Mouse (Mus musculus): Measurements from ENCODE around the gene Slc19a2. TPM values are rescaled to one million over a fixed set of nuclear protein-coding genes. Genes with fewer than 3 reads are reported as not detected.

The Slc19a2 gene
- 18.2 TPM for polyA plus RNA-seq (2014; fragmentation: Illumina TruSeq; extraction: RNeasy Lipid Tissue Mini Kit (QIAGEN cat#74804); ENCODE audit: low read depth, low replicate concordance)

GRCm38 (mm10) chr1:164248465-164249331 lies at the start of gene Slc19a2:
TSS of gene Slc19a2 (plus strand) at chr1:164249046.

GRCm38 (mm10) chr1:164275455-164275954 lies 26.7 kb downstream of the Slc19a2 start, which contains the start of gene Ccdc181:
TSS of gene Ccdc181 (plus strand) at chr1:164275585.

GRCm38 (mm10) chr1:164303821-164304220 lies 55.0 kb downstream of the Slc19a2 start, which contains the start of gene Nme7:
TSS of gene Nme7 (plus strand) at chr1:164304121.

GRCm38 (mm10) chr1:164307124-164307751 lies 58.4 kb downstream of the Slc19a2 start, which contains the start of gene Blzf1:
TSS of gene Blzf1 (minus strand) at chr1:164307489.

Other genes starting within 250 kb of the Slc19a2 start
- gene Sele, start 200.8 kb upstream of the Slc19a2 start, polyA plus RNA-seq (2014; fragmentation: Illumina TruSeq; extraction: RNeasy Lipid Tissue Mini Kit (QIAGEN cat#74804); ENCODE audit: low read depth, low replicate concordance) = not detected
- gene Sell, start 187.1 kb upstream of the Slc19a2 start, polyA plus RNA-seq (2014; fragmentation: Illumina TruSeq; extraction: RNeasy Lipid Tissue Mini Kit (QIAGEN cat#74804); ENCODE audit: low read depth, low replicate concordance) = 21.8 TPM
- 3.8 TPM for gene Selp, start 133.8 kb upstream of the Slc19a2 start, polyA plus RNA-seq (2014; fragmentation: Illumina TruSeq; extraction: RNeasy Lipid Tissue Mini Kit (QIAGEN cat#74804); ENCODE audit: low read depth, low replicate concordance)
- 3.7 TPM for gene F5, start 97.2 kb upstream of the Slc19a2 start, polyA plus RNA-seq (2014; fragmentation: Illumina TruSeq; extraction: RNeasy Lipid Tissue Mini Kit (QIAGEN cat#74804); ENCODE audit: low read depth, low replicate concordance)
- gene Ccdc181, start 26.5 kb downstream of the Slc19a2 start, polyA plus RNA-seq (2014; fragmentation: Illumina TruSeq; extraction: RNeasy Lipid Tissue Mini Kit (QIAGEN cat#74804); ENCODE audit: low read depth, low replicate concordance) = 30.1 TPM
- 14.4 TPM for gene Nme7, start 55.1 kb downstream of the Slc19a2 start, polyA plus RNA-seq (2014; fragmentation: Illumina TruSeq; extraction: RNeasy Lipid Tissue Mini Kit (QIAGEN cat#74804); ENCODE audit: low read depth, low replicate concordance)
- 37.6 TPM for gene Blzf1, start 58.4 kb downstream of the Slc19a2 start, polyA plus RNA-seq (2014; fragmentation: Illumina TruSeq; extraction: RNeasy Lipid Tissue Mini Kit (QIAGEN cat#74804); ENCODE audit: low read depth, low replicate concordance)
- gene Atp1b1, start 209.3 kb downstream of the Slc19a2 start, polyA plus RNA-seq (2014; fragmentation: Illumina TruSeq; extraction: RNeasy Lipid Tissue Mini Kit (QIAGEN cat#74804); ENCODE audit: low read depth, low replicate concordance) = 2,864 TPM

Data from sigmoid colon, adult 10 weeks (tissue).